Mouse (Mus musculus) kidney, adult 2 months (tissue): ENCODE measurements around the gene Fam83e.

Experiments used
- CTCF ChIP-seq: fragments of 200-500 bp; conservative IDR thresholded peaks from 2 replicates; pipeline ENCODE4 v1.5.1; 2011; ENCODE audit warnings: low read depth, mild to moderate bottlenecking, control low read depth, low read length, moderate library complexity, mixed read lengths; ENCODE audit not compliant: insufficient read depth, insufficient read length
- POLR2A ChIP-seq: fragments of 200-500 bp; IDR thresholded peaks from one replicate; pipeline ENCODE4 v1.6.1; 2011; ENCODE audit warnings: low read depth, low read length, control low read depth

- no peak for TF ChIP-seq POLR2A
- no peak for TF ChIP-seq CTCF
These were observed 40.9 kb upstream of the Fam83e start for GRCm38 (mm10) chr7:45679966-45680621.
